Mouse (Mus musculus): ENCODE measurements around the gene Spaar.
"Not testable (repeated sequence)": the region's sequence is repeated elsewhere in the genome, so short reads cannot be mapped to it uniquely, and the experiment has no call there.

Gene Spaar

GRCm38 (mm10) chr4:43729126-43729525 lies 708 bp upstream of the Spaar start:
- DNase-seq: no peak

- peak; percentile 63 for DNase-seq
Measured at GRCm38 (mm10) chr4:43730750-43731297, 990 bp downstream of the Spaar start.

GRCm38 (mm10) chr4:43732171-43732570 lies 2.3 kb downstream of the Spaar start:
- no peak for DNase-seq

GRCm38 (mm10) chr4:43733186-43733585 lies 3.4 kb downstream of the Spaar start:
- DNase-seq: no peak

- DNase-seq: no peak
Measured at GRCm38 (mm10) chr4:43737144-43737543, 7.3 kb downstream of the Spaar start.

GRCm38 (mm10) chr4:43738989-43739674 lies 9.3 kb downstream of the Spaar start:
- DNase-seq: no peak

GRCm38 (mm10) chr4:43741526-43741925 lies 11.7 kb downstream of the Spaar start:
- DNase-seq: no peak

GRCm38 (mm10) chr4:43742637-43743036 lies 12.8 kb downstream of the Spaar start:
- DNase-seq: no peak

- DNase-seq: peak; percentile 49
Measured at GRCm38 (mm10) chr4:43743099-43743498, 13.3 kb downstream of the Spaar start.

GRCm38 (mm10) chr4:43745187-43745586 lies 15.4 kb downstream of the Spaar start:
- DNase-seq: peak; percentile 75

- DNase-seq: no peak
Measured at GRCm38 (mm10) chr4:43757213-43757612, 27.4 kb downstream of the Spaar start.

- DNase-seq: peak; percentile 49
Measured at GRCm38 (mm10) chr4:43759571-43760418, 30.0 kb downstream of the Spaar start.

GRCm38 (mm10) chr4:43760460-43760859 lies 30.6 kb downstream of the Spaar start:
- peak; percentile 75 for DNase-seq

- DNase-seq: no peak
Measured at GRCm38 (mm10) chr4:43761336-43761735, 31.5 kb downstream of the Spaar start.

- peak; percentile 87 for DNase-seq
Measured at GRCm38 (mm10) chr4:43763410-43763809, 33.6 kb downstream of the Spaar start.

GRCm38 (mm10) chr4:43768341-43768740 lies 38.5 kb downstream of the Spaar start:
- no peak for DNase-seq

GRCm38 (mm10) chr4:43769374-43769773 lies 39.5 kb downstream of the Spaar start:
- no peak for DNase-seq

- no peak for DNase-seq
Measured at GRCm38 (mm10) chr4:43770909-43771308, 41.1 kb downstream of the Spaar start, which contains the start of gene Olfr159. Gene Olfr159 (minus strand): TSS chr4:43771009.

- peak; percentile 30 for DNase-seq
Measured at GRCm38 (mm10) chr4:43771626-43772025, 41.8 kb downstream of the Spaar start.

- peak; percentile 13 for DNase-seq
Measured at GRCm38 (mm10) chr4:43772304-43772703, 42.5 kb downstream of the Spaar start.

- no peak for DNase-seq
Measured at GRCm38 (mm10) chr4:43795296-43795695, 65.5 kb downstream of the Spaar start.

- DNase-seq: not testable (repeated sequence)
Measured at GRCm38 (mm10) chr4:43795844-43796243, 66.0 kb downstream of the Spaar start.

GRCm38 (mm10) chr4:43798936-43799335 lies 69.1 kb downstream of the Spaar start:
- DNase-seq: peak; percentile 84

Measured in lung, postnatal 36 days (tissue).